Mouse (Mus musculus) forebrain, embryonic 12.5 days (tissue): Measurements from ENCODE around the gene Nrn1l. TPM values are rescaled to one million over a fixed set of nuclear protein-coding genes. Genes with fewer than 3 reads are reported as not detected.

ENCODE experiments used
- ATAC-seq: fragments of 200-750 bp; cut with Nextera tagmentation; 2 replicates; pipeline ENCODE4 v1.8.0; 2017; ENCODE audit warnings: moderate TSS enrichment; ENCODE audit not compliant: low FRiP score
- H3K27ac ChIP-seq: fragments of 300-500 bp; sonication (generic); 2 replicates; pipeline ENCODE4 v1.5.1; 2016; ENCODE audit warnings: mild to moderate bottlenecking
- H3K27me3 ChIP-seq: fragments of 300-500 bp; sonication (generic); 2 replicates; pipeline ENCODE4 v1.6.1; 2016; ENCODE audit warnings: mild to moderate bottlenecking
- H3K36me3 ChIP-seq: fragments of 300-500 bp; sonication (generic); replicated peaks from 2 replicates; pipeline ENCODE4 v1.6.1; 2016; ENCODE audit warnings: mild to moderate bottlenecking
- H3K4me1 ChIP-seq: fragments of 300-500 bp; sonication (generic); 2 replicates; pipeline ENCODE4 v1.6.1; 2016
- H3K4me2 ChIP-seq: fragments of 300-500 bp; sonication (generic); 2 replicates; pipeline ENCODE4 v1.6.1; 2016; ENCODE audit warnings: mild to moderate bottlenecking, moderate library complexity
- H3K4me3 ChIP-seq: fragments of 300-500 bp; sonication (generic); replicated peaks from 2 replicates; pipeline ENCODE4 v1.5.1; 2016; ENCODE audit warnings: mild to moderate bottlenecking
- H3K9ac ChIP-seq: fragments of 300-500 bp; sonication (generic); 2 replicates; pipeline ENCODE4 v1.6.1; 2016; ENCODE audit warnings: mild to moderate bottlenecking
- H3K9me3 ChIP-seq: fragments of 300-500 bp; sonication (generic); 2 replicates; pipeline ENCODE4 v1.6.1; 2016
- WGBS: fragments of 180-500 bp; shearing (Covaris S2); methylation state at CpG from one replicate; pipeline ENCODE4 v1.1.7; 2016; 5-methylcytosine and 5-hydroxymethylcytosine counted together
- polyA plus RNA-seq: library from polyadenylated mRNA; unstranded; fragments of >200 nt; fragmentation: Nextera tagmentation; extraction: Ambion mirVana; gene quantifications from 2 replicates; pipeline ENCODE4 v1.2.1, GENCODE M21; 2016

The Nrn1l gene
- polyA plus RNA-seq, 1 experiment from 2014 or later, result not detected

DNA sequence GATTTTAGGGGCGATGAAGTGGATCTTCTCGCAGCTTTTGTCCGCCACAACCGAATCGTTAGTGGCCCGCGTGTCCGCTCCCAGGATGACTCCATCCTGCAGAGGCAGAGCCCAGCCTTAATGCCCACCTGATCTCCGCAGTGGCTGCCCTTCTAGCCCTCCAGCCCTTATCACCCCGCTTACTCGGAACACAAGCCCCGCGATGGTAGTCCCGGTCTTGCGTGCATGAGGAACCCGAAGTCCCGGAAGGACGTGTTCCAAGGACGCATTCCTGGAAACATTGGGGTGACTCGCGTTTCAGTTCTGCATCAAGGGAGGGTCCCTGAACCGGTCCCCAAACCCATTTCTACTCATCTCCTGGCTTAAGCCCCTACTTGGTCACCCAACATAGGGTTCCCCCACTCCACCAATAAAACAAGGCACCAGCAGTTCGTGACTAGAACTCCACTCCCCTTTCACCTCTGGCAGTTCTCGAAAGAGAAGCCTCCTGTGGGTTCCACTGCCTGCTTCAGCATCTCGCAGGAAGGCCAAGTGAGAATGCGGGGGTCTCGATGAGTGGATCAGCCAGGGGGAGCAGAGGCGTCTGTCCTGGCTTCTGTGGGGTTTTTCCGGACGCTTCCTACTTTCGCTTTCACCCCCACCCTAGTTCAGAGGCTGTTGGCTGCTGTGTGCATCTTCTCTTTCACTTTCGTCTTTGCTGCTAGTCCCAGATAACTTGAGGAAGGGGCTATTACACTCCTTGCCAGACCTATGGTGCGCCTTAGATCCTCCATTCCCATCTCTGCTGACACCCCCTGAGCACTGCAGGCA, 44.3 kb downstream of the Nrn1l start:
- Histone ChIP-seq H3K4me3 (peak overlapping the region; percentile 71), H3K4me2 (peak overlapping the region; percentile 99), H3K9me3 (no peaks in the 10 kb centered on the region), H3K4me1 (peaks cover 22% of the 10 kb centered on the region), H3K27me3 (no peaks in the 10 kb centered on the region), H3K9ac (peak overlapping the region; percentile 80), H3K36me3 (no peaks in the 10 kb centered on the region), H3K27ac (peak overlapping the region; percentile 79)
- ATAC-seq, result peak; percentile 28
- 3% methylated on average over 33 of the region's 33 CpGs for WGBS

DNA sequence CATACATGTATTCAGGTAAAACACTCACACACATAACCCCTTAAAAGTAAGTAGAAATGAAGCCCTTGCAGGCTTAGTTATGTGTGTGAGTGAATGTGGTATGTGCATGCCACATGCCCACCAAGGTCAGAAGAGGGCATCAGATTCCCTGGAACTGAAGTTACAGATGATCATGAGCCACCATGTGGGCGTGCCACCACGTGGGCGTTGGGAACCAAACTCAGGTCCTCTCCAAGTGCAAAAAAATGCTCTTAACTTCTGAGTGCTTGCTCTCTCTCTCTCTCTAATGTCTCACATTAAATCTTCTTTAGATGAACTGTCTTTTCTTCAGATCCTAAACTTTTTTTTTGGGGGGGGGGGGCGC, 44.9 kb downstream of the Nrn1l start, which contains the start of gene Psmb10:
Psmb10 (minus strand) TSS at position 139 of the 364 bp plus-strand sequence.
- WGBS, result 44% methylated on average over 4 of the region's 4 CpGs
- peak within 1 kb of the TSS; percentile 99 for H3K4me2 ChIP-seq
- H3K27me3 ChIP-seq, result no peaks in the 10 kb centered on the region
- H3K4me3 ChIP-seq, result peak within 1 kb of the TSS; percentile 71
- peak within 1 kb of the TSS; percentile 80 for H3K9ac ChIP-seq
- no peaks in the 10 kb centered on the region for H3K36me3 ChIP-seq
- H3K4me1 ChIP-seq, result peaks cover 22% of the 10 kb centered on the region
- no peaks in the 10 kb centered on the region for H3K9me3 ChIP-seq
- ATAC-seq, result no peak
- peak within 1 kb of the TSS; percentile 79 for H3K27ac ChIP-seq

DNA sequence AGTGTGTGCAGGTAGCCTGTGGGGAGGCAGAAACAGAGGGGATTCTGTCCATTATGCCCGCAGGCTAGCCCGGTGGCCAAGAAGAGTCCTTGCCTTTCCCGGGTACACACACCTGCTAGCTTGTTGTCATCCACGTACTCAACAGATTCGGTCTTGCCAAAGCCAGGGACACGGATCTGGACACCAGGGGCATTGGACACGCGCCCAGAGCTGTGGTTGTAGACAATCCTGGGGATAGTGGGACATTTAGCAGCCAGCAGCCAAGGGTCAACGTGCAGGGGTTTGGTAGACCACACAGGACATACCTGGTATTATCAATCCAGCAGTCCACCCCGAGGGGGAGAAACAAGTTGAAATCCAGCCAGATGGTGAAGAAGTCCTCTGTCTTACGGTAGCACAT, 48.7 kb downstream of the Nrn1l start:
- Histone ChIP-seq H3K9me3 (no peaks in the 10 kb centered on the region), H3K4me2 (no peak overlapping the region), H3K4me1 (peaks cover 10% of the 10 kb centered on the region), H3K27ac (no peak overlapping the region), H3K27me3 (no peaks in the 10 kb centered on the region), H3K9ac (no peak overlapping the region), H3K4me3 (no peak overlapping the region), H3K36me3 (no peaks in the 10 kb centered on the region)
- no peak for ATAC-seq
- WGBS, result 96% methylated on average over 11 of the region's 11 CpGs

DNA sequence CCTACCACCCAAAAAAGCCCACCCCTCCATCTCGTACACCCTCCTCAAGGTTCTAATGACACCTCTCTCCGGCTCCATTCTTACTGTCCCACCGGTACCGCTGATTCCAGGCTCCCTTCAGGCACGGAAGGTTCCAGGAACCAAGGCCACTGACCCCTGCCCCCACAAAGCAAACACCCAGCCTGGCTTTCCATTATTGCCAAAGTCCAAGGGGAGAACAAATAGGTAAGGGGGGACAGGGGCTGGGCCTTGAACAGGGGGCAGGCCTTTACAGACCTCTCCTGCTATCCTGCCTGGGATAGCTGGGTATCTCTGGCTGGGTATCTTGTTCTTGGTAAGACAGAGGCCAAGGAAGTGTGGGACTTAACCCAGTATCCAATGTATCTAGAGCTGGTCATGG, 49.2 kb downstream of the Nrn1l start:
- Histone ChIP-seq H3K4me2 (no peak overlapping the region), H3K27me3 (no peaks in the 10 kb centered on the region), H3K27ac (no peak overlapping the region), H3K9me3 (no peaks in the 10 kb centered on the region), H3K36me3 (no peaks in the 10 kb centered on the region), H3K4me3 (no peak overlapping the region), H3K4me1 (peaks cover 9% of the 10 kb centered on the region), H3K9ac (no peak overlapping the region)
- WGBS, result 95% methylated on average over 5 of the region's 5 CpGs
- no peak for ATAC-seq

DNA sequence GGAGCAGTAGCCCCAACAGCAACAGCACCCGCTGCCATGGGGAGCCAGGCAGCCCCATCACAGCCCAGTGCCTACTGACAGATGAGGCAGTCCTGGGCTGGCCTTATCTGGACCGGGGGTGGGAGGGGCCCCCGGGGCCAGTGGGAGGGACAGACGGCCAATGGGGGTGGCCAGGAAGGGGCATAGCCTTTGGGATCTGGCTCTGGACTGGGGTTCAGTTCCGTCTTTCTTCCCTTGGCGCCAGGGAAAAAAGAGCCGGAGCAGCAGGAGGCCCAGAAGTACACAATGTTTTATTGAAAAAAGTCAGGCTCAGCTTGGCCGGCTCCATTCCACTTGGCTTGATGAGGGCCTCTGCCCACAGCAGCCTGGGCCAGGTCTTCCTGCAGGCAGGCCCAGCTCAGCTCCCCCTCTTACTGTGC, 50.0 kb downstream of the Nrn1l start, which contains the start of gene Lcat:
Lcat (minus strand) TSS at position 62 of the 419 bp plus-strand sequence.
- Histone ChIP-seq H3K9ac (no peak within 1 kb of the TSS), H3K4me1 (peaks cover 1% of the 10 kb centered on the region), H3K27me3 (no peaks in the 10 kb centered on the region), H3K4me2 (no peak within 1 kb of the TSS), H3K36me3 (no peaks in the 10 kb centered on the region), H3K9me3 (no peaks in the 10 kb centered on the region), H3K27ac (no peak within 1 kb of the TSS), H3K4me3 (no peak within 1 kb of the TSS)
- WGBS, result 62% methylated on average over 8 of the region's 8 CpGs
- no peak for ATAC-seq

Other genes with a start within 250 kb of the Nrn1l start
- 4.9 and 5.2 TPM in 2 replicates for gene Carmil2, start 207.3 kb upstream of the Nrn1l start, polyA plus RNA-seq
- gene Acd, start 192.5 kb upstream of the Nrn1l start, polyA plus RNA-seq, result 83.0 and 88.7 TPM in 2 replicates
- gene Pard6a, start 192.4 kb upstream of the Nrn1l start, polyA plus RNA-seq, result 28.9 and 32.5 TPM in 2 replicates
- gene 4933405L10Rik, start 185.9 kb upstream of the Nrn1l start, polyA plus RNA-seq, result 0.27 and 0.32 TPM in 2 replicates
- 35.7 and 37.0 TPM in 2 replicates for gene Enkd1, start 185.4 kb upstream of the Nrn1l start, polyA plus RNA-seq
- gene Gfod2, start 134.9 kb upstream of the Nrn1l start, polyA plus RNA-seq, result 57.1 and 57.4 TPM in 2 replicates
- 14.5 and 14.6 TPM in 2 replicates for gene Ranbp10, start 66.2 kb upstream of the Nrn1l start, polyA plus RNA-seq
- 0.12 and 0.51 TPM in 2 replicates for gene Tsnaxip1, start 65.8 kb upstream of the Nrn1l start, polyA plus RNA-seq
- gene Cenpt, start 40.3 kb upstream of the Nrn1l start, polyA plus RNA-seq, result 67.1 and 70.7 TPM in 2 replicates
- 80.4 and 81.9 TPM in 2 replicates for gene Thap11, start 38.4 kb upstream of the Nrn1l start, polyA plus RNA-seq
- 275 and 317 TPM in 2 replicates for gene Nutf2, start 33.0 kb upstream of the Nrn1l start, polyA plus RNA-seq
- gene Edc4, start 12.7 kb upstream of the Nrn1l start, polyA plus RNA-seq, result 67.4 and 72.2 TPM in 2 replicates
- gene Pskh1, start 6.9 kb downstream of the Nrn1l start, polyA plus RNA-seq, result 18.0 and 18.3 TPM in 2 replicates
- gene Ctrl, start 40.3 kb downstream of the Nrn1l start, polyA plus RNA-seq, result 2.4 and 3.0 TPM in 2 replicates
- 18.9 and 22.8 TPM in 2 replicates for gene Psmb10, start 44.9 kb downstream of the Nrn1l start, polyA plus RNA-seq
- 0.54 and 0.56 TPM in 2 replicates for gene Lcat, start 49.8 kb downstream of the Nrn1l start, polyA plus RNA-seq
- gene Slc12a4, start 72.5 kb downstream of the Nrn1l start, polyA plus RNA-seq, result 12.0 and 13.0 TPM in 2 replicates
- not detected in 2 replicates for gene Dpep3, start 85.9 kb downstream of the Nrn1l start, polyA plus RNA-seq
- gene Dus2, start 97.8 kb downstream of the Nrn1l start, polyA plus RNA-seq, result 15.4 and 18.4 TPM in 2 replicates
- not detected in 2 replicates for gene Dpep2nb, start 112.4 kb downstream of the Nrn1l start, polyA plus RNA-seq
- gene Ddx28, start 118.3 kb downstream of the Nrn1l start, polyA plus RNA-seq, result 19.5 and 20.1 TPM in 2 replicates
- gene Nfatc3, start 165.3 kb downstream of the Nrn1l start, polyA plus RNA-seq, result 4.9 and 6.6 TPM in 2 replicates
- 1.9 TPM in 2 replicates for gene Esrp2, start 243.4 kb downstream of the Nrn1l start, polyA plus RNA-seq